Mouse (Mus musculus): ENCODE results near the gene 1700003E16Rik. TPM values are rescaled to one million over a fixed set of nuclear protein-coding genes. Genes with fewer than 3 reads are reported as not detected.

Gene 1700003E16Rik
- total and polyA plus RNA-seq, 3 experiments = 0.15 to 0.50 TPM; not detected in 1

- Histone ChIP-seq H3K27me3 (ENCODE audit: control insufficient read depth in 1 of 2, insufficient read depth in 2 of 2, low read length in 2 of 2) (no peaks in the 10 kb centered on the region), H3K9me3 (replicated peaks; ENCODE audit: insufficient read depth, low read length) (no peaks in the 10 kb centered on the region), H3K27ac (ENCODE audit: control insufficient read depth, low read depth, low read length) (0 out of 2 replicates have a peak overlapping the region, but pooled peaks have one; percentile 19), H3K36me3 (ENCODE audit: control insufficient read depth in 1 of 2, insufficient read depth in 2 of 2, low read length in 2 of 2) (peaks cover 0 to 28% of the 10 kb centered on the region in 2 experiments; a peak in 2 of 4 replicates), H3K4me1 (ENCODE audit: control insufficient read depth in 1 of 2, insufficient read depth in 2 of 2, low read length in 2 of 2) (peaks cover 0 to 27% of the 10 kb centered on the region in 2 experiments; a peak in 3 of 4 replicates), H3K9ac (ENCODE audit: control insufficient read depth, low read depth, low read length, poor library complexity, severe bottlenecking) (0 out of 2 replicates have a peak overlapping the region, but pooled peaks have one; percentile 11), H3K4me3 (ENCODE audit: control insufficient read depth in 1 of 2, insufficient read depth in 1 of 2, low read depth in 2 of 2, low read length in 2 of 2) (no peak overlapping the region), H3K79me2 (ENCODE audit: control insufficient read depth, insufficient read depth, low read length, poor library complexity) (peaks cover 44% of the 10 kb centered on the region)
- TF ChIP-seq CHD2 (IDR thresholded peaks at IDR 0.05; ENCODE audit: low read length) (no peak), POLR2AphosphoS2 (IDR thresholded peaks at IDR 0.05; ENCODE audit: low read length) (peak; percentile 89), ZC3H11A (IDR thresholded peaks at IDR 0.05; ENCODE audit: low read depth, low read length) (no peak), HCFC1 (IDR thresholded peaks at IDR 0.05; ENCODE audit: low read depth, low read length) (no peak), GATA1 (IDR thresholded peaks at IDR 0.05; ENCODE audit: low read depth, low read length) (no peak), SMC3 (IDR thresholded peaks at IDR 0.05; ENCODE audit: low read depth, low read length) (peak; percentile 0; the same call in 1 of the 2 replicates), MAX (IDR thresholded peaks at IDR 0.05; ENCODE audit: low read length) (no peak), MAZ (IDR thresholded peaks at IDR 0.05; ENCODE audit: low read depth, low read length) (no peak), ZMIZ1 (IDR thresholded peaks at IDR 0.05; ENCODE audit: low read depth, low read length) (peak; percentile 53; the same call in 1 of the 2 replicates), TAL1 (IDR thresholded peaks at IDR 0.05; ENCODE audit: low read length) (no peak), POLR2A (IDR thresholded peaks at IDR 0.05; ENCODE audit: control insufficient read depth in 1 of 2, insufficient read depth in 1 of 2, low read depth in 1 of 2, low read length in 2 of 2, poor library complexity in 1 of 2) (peak; percentile 48 to 54; a peak in 2 of 4 replicates), TCF12 (IDR thresholded peaks at IDR 0.05; ENCODE audit: low read depth, low read length) (no peak)
- DNase-seq (ENCODE audit: low read depth, low spot score) = peak; percentile 49
Measured at GRCm38 (mm10) chr6:83118825-83119733, 37.1 kb upstream of the 1700003E16Rik start.

GRCm38 (mm10) chr6:83119734-83120051, 36.5 kb upstream of the 1700003E16Rik start:
- H3K9me3 ChIP-seq (replicated peaks; ENCODE audit: insufficient read depth, low read length) = no peaks in the 10 kb centered on the region
- H3K36me3 ChIP-seq (ENCODE audit: control insufficient read depth in 1 of 2, insufficient read depth in 2 of 2, low read length in 2 of 2) = peaks cover 0 to 31% of the 10 kb centered on the region in 2 experiments; a peak in 2 of 4 replicates
- peak overlapping the region; percentile 46 for H3K9ac ChIP-seq (ENCODE audit: control insufficient read depth, low read depth, low read length, poor library complexity, severe bottlenecking)
- H3K27me3 ChIP-seq (ENCODE audit: control insufficient read depth in 1 of 2, insufficient read depth in 2 of 2, low read length in 2 of 2) = no peaks in the 10 kb centered on the region
- no peak overlapping the region; a peak in 1 of 4 replicates for H3K4me3 ChIP-seq (ENCODE audit: control insufficient read depth in 1 of 2, insufficient read depth in 1 of 2, low read depth in 2 of 2, low read length in 2 of 2)
- H3K4me1 ChIP-seq (ENCODE audit: control insufficient read depth in 1 of 2, insufficient read depth in 2 of 2, low read length in 2 of 2) = peaks cover 0 to 27% of the 10 kb centered on the region in 2 experiments; a peak in 3 of 4 replicates
- no peak for TF ChIP-seq MYC (IDR thresholded peaks at IDR 0.05; ENCODE audit: low read depth, low read length)
- TF ChIP-seq RCOR1 (IDR thresholded peaks at IDR 0.05; ENCODE audit: low read depth, low read length) = no peak
- DNase-seq (ENCODE audit: low read depth, low spot score) = no peak
- H3K79me2 ChIP-seq (ENCODE audit: control insufficient read depth, insufficient read depth, low read length, poor library complexity) = peaks cover 48% of the 10 kb centered on the region
- H3K27ac ChIP-seq (ENCODE audit: control insufficient read depth, low read depth, low read length) = peak overlapping the region; percentile 19; the same call in 1 of the 2 replicates
